Comparison of ENCODE assay signal across 15 mouse cellular contexts in genomic region chrX:19311809-19312559, GRCm38 (mm10).
"Had no signal": no experiment of that assay in that cellular context is flagged by ENCODE, and none has a peak within 500 bp of the region (broad histone marks: within the 10 kb centered on the region; RNA-seq: fewer than 3 reads in every experiment).

No protein-coding gene starts in this region.

- H3K4me3 ChIP-seq: layer of hippocampus, adult 2 months; limb, embryonic 12.5 days; liver, embryonic 13.5 days; lung, embryonic 15.5 days; megakaryocyte, embryonic 14.5 days; midbrain, embryonic 15.5 days; neural tube, embryonic 12.5 days had no signal

- H3K27me3 ChIP-seq: limb, embryonic 12.5 days; liver, embryonic 13.5 days; lung, embryonic 15.5 days; midbrain, embryonic 15.5 days; neural tube, embryonic 12.5 days had no signal

- DNase-seq: kidney, postnatal 25 days; liver; liver, embryonic 13.5 days; liver, postnatal 0 days; lung, postnatal 14 days; thymus, postnatal 4 days had no signal

- H3K4me2 ChIP-seq: limb, embryonic 12.5 days; liver, embryonic 13.5 days; lung, embryonic 15.5 days; midbrain, embryonic 11.5 days; midbrain, embryonic 15.5 days; neural tube, embryonic 12.5 days had no signal

- H3K9me3 ChIP-seq: limb, embryonic 12.5 days; liver, embryonic 13.5 days; lung, embryonic 15.5 days; megakaryocyte, embryonic 14.5 days; midbrain, embryonic 15.5 days; neural tube, embryonic 12.5 days had no signal

- H3K9ac ChIP-seq: limb, embryonic 12.5 days; liver, embryonic 13.5 days; liver, postnatal 0 days; lung, embryonic 15.5 days; midbrain, embryonic 15.5 days; neural tube, embryonic 12.5 days had no signal

- H3K27ac ChIP-seq: layer of hippocampus, adult 2 months; limb, embryonic 12.5 days; liver, embryonic 13.5 days; lung, embryonic 15.5 days; macrophage; midbrain, embryonic 15.5 days; neural tube, embryonic 12.5 days; stomach, postnatal 0 days had no signal

- H3K4me1 ChIP-seq: limb, embryonic 12.5 days; liver, embryonic 13.5 days; lung, embryonic 15.5 days; megakaryocyte, embryonic 14.5 days; midbrain, embryonic 15.5 days; neural tube, embryonic 12.5 days had no signal

- H3K36me3 ChIP-seq: limb, embryonic 12.5 days; liver, embryonic 13.5 days; lung, embryonic 15.5 days; midbrain, embryonic 15.5 days; neural tube, embryonic 12.5 days had no signal

- ATAC-seq: liver, postnatal 0 days; midbrain, embryonic 15.5 days had no signal
